Mouse (Mus musculus) urinary bladder, postnatal 10 days (tissue): ENCODE measurements around the gene Rab34.

Experiments
- DNase-seq: peaks from one replicate; pipeline ENCODE4 v3.0.0; 2022; ENCODE audit warnings: low spot score

Gene Rab34

DNA sequence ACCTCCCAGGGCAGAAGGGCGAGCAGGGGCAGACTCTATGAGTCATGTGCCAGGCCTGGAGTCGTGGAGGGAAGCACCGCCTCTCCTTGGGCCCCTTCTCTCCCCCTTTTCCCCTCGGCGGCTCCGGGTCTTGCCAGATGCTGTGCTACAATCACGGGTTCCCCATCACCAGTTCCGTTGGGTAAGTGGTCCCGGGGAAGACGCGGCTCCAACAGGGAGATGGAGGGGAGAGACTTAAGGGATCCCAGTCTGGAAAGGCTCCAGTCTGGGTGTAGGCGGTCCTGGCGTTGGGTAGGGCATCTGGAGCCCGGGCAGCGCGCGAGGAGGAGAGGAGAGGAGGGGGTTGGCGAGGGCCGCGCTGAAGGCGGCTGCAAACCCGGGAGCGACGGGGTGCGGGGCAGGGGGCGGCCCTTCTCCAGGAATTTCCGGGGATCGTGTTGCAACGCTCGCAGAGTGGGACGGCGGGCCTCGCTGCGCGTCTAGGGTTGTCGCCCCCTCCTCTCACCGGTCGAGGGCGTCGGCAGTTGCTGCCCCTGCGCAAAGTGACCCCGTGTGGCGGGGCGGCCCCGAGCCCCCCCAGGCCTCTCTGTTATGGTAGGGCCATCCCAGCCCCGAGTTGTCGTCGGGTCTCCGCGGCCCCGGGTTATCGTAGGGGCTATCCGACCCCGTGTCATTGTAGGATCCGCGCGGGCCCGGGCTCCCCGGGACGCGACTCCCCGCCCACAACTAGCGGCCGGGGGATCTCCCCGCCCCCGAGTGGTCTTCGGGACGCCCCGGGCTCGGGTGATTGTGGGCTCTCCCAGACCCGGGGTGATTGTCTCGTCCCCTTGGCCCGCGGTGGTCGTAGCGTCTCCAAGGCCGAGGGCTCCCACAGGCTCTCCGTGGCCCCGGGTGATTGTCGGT is at the start of gene Rab34:
Gene Rab34, plus strand, starts transcription at position 100 of the 903 bp plus-strand sequence.
- no peak for DNase-seq

DNA sequence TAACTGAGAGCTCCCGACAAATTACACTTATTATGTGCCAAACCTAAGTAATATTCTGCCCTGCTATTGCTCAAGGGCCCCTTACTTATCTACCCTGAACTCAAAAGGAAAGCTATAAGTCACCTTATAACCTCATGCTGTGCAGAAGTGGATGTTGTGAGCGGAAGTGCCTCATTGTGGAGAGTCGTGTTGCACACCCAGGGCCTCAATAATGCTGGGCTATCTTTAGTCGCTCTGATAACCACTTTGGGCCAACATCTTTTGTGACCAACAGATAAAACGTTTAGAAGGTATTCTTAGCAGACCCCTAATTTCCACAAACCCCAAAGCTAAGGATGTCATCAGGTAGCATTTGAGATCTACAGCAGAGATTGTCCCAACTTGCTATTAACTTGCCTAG is 47.6 kb upstream of the Rab34 start:
- DNase-seq: no peak

DNA sequence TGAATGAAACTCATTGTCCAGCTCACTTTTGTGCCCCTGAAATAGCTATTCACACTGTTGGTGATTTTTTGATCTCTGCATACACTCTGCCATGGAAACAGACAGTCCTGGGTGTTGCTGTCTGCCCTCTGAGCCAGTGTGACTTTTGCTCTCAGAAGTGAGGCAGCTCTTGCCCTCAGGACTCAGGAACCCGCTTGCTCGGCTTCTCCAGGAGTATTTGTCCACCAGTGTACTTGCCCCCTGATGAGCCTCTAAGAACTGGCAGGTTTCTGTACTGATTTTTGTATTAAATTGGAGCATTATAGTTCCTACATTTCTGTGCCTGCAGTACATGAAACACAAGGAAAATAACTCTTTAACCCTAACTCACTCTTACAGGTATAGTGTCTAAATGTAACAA is 44.7 kb upstream of the Rab34 start:
- no peak for DNase-seq

DNA sequence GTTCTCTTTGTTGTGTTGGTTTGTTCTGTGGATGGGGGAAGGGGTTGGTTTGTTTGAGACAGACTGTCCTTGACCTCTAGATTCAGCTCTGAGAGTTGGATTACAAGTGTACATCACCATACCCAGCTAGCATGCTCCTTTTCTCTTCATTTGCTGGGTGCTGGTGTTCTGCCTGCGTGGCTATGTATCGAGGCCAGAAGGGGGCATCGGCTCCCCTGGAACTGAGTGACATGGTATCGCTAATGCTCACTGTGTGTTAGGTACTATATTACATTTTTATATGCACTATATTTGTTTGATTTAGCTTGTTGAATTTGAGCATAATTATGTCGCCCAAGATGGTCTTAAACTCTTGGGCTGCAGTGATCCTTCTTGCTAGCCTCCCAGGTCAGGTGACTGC is 42.1 kb upstream of the Rab34 start:
- DNase-seq: no peak

DNA sequence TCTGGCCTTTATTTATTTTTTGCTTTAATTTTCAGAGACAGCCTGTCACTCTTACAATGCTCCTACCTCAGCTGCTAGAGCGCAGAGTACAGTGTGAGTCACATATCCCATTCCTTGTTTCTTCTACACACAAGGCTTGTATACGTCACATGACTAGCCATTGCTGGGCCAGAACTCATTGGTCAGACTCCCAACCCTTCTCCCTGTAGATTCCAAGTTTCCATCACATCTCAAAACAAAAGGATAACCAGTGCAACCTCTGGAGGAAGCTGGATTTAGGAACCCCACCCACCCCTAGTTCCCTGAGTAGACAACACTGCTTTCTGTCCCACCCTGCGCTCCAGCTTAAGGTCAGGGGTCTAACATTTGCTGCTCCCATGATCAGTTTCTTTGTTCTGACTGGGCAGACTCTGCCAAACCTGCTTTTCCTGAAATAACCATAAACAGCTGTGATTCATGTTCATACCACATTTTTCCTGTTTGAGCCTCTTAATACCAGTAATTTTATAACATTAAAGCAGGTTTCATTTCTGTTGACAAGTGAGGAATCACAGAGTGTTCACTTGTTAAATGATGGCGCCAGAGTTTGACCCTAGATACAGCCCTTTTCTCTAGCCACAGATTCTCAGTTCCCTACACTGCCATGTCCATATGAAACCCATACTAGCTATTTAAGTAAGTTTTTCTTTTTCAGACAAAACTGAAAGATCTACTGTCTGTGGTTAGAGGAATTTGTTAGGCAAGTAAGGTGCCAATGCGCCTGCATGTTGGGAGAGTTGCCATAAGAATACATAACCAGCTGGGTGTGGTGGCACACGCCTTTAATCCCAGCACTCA is 41.3 kb upstream of the Rab34 start:
- DNase-seq: no peak

DNA sequence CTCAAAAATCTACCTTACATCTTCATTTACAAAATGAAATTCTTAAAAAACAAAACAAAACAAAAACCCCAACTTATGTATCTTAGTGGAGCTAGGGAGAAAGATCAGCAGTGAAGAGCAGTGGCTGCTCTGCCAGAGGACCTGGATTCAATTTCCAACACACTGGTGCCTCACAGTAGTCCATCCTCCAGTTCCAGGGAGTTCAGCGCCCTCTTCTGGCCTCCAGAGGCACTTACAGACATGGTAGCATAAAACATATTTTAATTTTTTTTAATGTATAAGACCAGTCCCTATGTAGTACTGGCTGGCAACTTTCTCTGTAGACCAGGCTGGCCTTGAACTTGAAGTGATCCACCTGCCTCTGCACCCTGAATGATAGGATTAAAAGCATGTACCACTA is 37.1 kb upstream of the Rab34 start:
- no peak for DNase-seq

DNA sequence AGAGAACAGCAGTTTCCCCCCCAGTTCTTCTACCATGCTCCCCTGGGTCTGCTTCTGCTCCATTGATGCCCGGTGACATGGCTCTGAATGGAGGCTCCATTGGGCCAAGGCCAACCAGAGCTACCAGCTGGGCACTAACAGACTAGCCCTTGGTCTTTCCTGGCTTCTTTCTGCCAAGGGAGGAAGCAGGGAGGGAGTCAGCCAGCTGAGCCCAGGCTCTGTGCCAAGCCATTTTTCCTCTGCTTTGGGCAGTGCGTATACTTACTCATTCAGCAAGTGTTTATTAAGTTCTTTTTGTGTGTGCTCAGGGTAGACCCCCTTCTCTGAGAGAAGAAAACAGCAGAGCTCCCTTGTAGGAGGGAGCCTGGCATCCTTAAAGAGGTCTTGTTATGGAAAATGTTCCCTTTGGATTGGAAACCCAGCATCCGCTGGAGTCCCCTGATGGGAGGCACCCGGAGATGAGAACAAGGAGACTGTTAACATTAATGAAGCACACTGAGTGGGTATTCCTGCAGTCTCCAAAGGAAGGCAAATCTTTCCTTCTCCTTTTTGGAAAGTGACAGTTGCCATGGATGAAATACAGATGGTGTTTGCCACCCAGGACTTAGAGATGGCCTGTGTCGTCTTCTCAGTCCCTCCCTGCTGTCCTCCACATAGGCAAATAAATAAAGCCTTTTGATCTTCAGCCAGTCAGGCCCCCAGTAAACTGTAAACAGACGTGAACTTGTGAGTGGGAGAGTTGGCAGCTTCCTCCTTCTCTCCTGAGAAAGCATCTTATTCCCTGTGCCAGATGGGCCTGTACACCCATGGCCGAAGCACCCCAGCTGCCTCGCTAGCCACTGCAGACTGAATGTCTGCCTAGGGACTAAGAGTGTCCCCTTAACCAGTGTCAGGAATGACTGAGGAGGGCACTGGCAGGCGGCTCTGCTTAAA is 35.7 kb upstream of the Rab34 start:
- DNase-seq: no peak

DNA sequence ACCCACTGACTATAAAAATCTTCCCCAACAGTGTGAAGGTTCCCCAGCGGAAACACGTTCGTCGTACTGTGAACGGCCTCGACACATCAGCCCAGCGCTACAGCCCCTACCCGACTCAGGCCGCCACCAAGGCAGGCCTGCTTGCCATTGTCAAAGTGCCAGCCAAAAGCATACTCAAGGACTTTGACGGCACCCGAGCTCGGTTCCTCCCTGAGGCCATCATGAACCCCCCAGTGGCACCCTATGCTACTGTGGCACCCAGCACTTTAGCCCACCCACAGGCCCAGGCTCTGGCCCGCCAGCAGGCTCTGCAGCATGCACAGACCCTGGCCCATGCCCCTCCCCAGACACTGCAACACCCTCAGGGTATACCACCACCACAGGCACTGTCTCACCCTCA is 34.5 kb upstream of the Rab34 start:
- DNase-seq: no peak

DNA sequence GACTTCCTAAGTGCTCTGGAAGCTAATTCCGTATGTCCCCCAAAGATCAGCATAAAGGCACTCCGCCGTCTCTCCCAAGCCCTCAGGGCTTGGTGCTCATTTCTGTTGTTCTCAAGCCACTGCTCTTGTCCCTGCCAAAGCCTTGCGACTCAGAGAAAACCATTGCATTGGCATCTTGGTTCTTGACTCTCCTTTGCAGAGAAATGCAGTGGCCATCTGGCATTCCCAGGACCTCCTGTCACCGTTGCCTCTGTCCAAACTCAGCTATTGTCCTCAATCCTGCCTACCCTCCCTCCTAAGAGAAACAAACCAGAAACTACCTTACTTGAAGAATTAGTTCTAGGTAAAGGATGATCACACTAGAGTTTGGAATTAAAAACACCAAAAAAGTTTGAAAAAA is 32.6 kb upstream of the Rab34 start:
- no peak for DNase-seq

DNA sequence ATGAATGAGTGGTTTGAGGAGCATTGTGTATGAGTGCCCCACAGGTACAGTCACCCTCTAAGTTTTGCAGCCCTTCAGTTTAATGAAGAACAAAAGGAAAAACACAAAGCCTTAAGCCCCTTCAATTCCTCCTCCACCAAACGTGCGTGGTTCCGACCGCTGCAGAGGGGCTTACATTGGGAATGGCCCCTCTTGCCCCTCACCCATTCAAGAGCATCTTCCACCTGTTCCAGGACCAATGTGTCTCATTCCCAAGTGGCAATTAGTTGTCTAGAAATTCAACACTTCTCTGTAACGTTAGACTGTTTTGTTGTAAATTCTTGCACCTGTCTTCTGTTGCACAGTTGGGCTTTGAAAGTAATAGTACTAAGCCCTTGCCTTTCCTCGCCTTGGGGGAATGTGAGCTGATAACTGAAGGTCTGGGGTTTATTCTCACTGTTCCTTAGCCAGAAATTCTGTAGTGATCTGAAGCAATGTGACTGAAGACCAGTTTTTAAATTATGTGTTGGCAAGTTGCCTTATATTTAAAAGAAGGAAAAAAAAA is 32.0 kb upstream of the Rab34 start:
- no peak for DNase-seq

DNA sequence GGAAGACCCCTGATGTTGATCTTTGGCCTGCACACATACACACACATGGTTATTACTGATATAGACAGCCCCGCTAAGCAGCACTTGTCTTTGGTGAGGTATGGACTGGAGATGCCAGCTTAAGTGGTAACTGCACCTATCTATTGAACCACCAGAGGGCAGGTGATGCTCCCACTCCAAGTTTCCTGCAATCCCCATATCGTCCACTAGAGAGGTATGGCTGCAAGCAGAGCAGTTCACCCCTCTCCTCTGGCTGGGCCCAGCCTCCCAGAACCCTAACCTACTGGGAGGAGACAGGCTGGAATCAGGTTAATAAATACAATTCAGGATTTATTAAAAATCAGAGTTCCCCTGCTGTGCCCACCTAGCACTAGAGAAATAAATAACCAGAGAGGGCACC is 29.1 kb upstream of the Rab34 start:
- no peak for DNase-seq

DNA sequence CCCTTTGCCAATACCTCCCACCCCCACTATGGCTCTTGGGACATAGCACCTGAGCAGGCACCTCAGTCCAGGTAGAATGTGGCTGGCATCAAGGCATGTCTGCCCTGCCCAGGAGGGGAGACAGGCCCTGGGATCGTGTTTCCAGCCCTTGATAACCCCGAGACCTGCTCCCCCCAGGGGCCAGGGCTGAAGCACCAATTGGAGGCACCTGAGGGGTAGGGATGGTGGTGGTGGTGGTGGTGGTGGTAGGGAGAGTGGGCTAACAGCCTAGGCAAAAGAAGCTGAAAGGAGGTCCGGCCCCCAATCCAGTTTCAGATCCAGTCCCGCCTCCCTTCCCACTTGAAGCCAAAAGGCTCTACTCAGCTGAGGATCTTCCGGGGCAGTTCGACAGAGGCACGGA is 28.7 kb upstream of the Rab34 start:
- DNase-seq: no peak

DNA sequence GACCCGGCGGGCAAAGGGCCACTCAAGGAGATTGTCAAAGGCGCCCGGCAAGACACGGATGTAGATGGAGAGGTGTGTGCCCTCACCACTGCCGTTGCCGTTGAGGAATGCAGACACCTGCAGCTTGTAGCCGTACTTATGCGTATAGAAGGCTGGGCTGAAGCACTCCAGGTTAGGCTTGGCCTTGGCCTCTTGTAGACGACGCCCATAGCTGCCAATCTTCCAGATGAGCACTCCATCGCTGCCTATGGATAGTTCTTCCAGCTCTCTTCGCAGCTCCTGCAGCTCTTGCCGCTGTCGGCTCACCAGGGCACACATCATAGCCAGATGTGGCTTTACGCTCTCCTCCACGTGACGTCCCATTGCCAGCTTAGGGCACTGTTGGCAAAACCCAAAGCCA is 28.1 kb upstream of the Rab34 start:
- no peak for DNase-seq

DNA sequence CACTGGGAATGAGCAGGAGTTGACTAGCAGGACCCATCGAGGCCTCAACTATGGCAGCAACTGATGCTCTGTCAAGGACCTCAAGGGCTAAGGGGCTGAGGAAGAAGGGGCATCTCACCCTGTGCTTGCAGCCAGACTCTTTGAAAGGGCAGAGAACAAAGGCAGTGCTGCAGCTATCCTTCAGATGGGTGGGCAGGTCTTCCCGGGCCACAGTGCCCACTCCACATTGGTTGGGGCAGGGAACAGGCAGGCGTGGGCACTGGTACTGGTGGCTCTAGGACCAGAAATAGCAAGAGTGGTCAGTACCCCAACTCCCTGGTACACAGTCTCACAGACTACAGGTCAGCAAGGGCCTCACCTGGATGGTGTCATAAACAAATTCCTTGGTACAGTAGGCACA is 27.6 kb upstream of the Rab34 start:
- DNase-seq: no peak

DNA sequence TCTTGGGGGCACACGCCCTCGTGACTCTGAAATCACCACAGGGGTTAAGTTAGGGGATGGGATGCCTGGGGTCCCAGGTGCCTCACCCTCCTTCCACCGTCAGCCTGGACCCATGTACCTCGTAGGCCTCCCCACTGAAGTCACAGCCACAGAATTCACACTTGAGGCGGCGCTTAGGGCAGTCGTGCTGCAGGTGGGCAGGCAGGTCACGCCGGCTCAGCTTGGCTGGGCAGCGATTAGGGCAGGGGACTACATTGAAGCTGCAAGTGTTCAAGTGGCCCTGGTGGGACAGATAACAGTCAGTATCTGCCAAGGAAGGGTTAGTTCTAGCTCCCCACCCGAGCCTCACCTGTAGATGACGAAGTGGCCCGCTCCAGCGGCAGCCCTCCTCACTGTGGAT is 27.1 kb upstream of the Rab34 start:
- DNase-seq: no peak

DNA sequence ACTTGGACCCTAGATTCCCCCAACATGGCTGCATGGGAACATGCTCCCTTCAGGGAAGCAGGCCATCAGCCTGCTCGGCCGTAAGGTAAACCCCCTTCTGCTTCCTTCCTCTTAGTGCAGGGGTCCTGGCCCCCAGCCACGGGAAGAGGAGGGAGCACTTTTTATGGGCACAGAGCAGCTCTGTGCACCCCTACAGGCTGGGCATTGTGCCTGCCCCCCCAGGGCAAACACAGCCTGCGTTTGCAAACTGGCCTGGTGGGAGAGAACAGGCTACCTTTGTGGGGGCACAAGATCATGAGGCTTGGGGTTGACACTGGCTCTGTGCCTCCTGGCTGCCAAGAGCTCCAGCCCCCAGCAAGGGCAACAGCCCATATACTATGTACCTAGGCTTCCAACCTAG is 26.3 kb upstream of the Rab34 start:
- DNase-seq: no peak

DNA sequence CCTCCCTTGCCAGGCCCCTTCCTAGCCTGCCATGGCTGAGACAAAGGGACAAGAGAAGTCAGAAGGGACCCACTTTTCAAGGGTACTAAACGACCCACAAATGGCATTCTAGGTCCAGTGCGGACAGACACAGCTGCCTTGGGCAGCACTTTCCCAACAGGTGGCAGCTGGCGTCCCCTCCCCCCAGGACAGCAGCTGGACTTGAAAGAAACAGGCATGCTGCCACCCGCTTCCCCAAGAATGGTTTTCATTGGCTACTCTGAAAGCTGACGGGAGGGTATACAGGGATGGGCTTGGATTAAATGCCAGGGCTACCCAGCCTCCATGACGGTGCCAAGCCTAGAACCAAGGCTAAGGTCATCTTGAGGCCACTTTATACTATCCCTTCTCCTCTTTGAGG is 25.7 kb upstream of the Rab34 start:
- no peak for DNase-seq

DNA sequence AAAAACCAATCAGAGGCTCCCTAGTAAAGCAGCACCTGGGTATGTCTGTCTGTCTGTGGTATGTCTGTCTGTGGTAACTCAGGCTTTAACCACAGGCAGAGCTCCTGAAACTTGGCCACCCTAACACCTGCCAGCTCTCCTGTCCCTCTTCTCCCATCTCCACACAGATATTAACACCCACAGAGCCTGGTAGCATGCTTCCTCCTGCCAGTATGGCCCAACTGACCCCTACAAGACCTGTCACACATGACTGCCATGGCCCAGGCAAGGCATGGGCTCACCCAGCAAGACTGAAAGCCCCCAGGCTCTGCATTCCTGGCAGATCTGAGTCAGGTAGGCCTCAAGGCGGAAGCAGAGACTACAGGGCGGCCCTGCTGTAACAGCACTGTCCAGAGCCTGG is 25.2 kb upstream of the Rab34 start:
- no peak for DNase-seq

DNA sequence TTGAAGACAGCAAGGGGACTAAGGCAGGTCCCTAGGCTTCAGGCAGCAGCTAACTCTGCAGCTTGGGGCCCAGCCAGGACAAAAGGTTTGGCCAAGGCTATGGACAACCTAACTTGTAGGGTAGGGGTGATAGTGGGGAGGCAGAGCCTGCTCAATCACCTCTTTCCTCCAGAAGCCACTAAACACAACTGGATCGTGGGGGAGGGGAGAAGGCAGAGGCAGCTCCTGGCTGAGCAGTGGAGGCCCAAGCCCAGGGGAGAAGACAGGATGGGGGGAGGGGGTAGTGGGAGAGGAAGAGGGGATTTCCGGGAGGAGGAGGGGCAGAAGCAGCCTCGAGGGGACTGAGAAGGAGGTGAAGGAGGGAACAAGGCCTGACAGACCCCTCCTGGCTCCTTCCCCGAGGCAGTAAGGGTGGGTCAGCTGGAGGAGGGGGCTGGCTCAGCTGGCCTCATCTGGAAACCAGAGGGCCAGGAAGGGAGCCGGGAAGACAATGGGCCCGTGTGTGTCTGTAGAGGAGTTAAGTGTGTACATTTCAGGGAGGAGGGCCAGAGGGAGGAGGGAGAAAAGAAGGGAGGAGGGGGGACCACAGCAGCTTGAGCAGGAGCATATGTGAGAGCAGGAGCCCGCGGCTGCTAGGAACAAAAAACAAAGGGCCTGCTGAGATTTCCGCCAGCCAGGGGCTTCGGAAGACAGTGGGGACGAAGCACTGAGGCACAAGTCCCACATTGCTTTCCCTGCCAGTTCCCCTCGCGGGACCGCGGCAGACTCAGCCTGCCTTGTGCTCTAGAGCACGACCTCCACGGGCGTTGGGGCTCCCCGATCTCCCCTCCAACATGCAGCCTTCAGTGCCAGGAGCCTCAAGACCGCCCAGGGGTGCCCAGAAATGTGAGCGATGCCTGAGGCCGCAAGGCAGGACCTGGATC is 24.3 kb upstream of the Rab34 start:
- DNase-seq: no peak

DNA sequence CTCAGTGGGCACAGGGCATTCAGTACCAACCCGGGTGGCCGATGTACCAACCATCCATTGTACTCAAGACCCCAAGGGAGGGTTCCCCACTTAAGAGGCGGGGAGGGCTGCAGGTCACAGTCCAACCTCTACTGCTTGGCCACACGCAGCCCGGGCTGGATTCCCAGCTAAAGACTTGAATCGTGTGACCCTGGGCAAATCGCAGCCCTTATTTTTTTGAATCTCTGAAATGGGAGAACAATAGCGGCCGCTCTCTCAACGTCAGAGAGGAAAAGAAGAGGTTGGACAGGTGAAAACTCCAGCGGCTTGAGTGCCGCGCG is 23.7 kb upstream of the Rab34 start:
- no peak for DNase-seq
